Mouse (Mus musculus) ES-E14 (cell line): ENCODE data around the gene Arl4d.

Experiments
- CHD2 ChIP-seq: IDR thresholded peaks from 2 replicates; pipeline ENCODE4 v1.6.1; 2014; ENCODE audit warnings: mild to moderate bottlenecking, low read depth, low read length, inconsistent platforms
- HCFC1 ChIP-seq: IDR thresholded peaks from 2 replicates; pipeline ENCODE4 v1.6.1; 2012; ENCODE audit warnings: low read length, inconsistent platforms, borderline replicate concordance; ENCODE audit not compliant: insufficient read depth
- MAFK ChIP-seq: IDR thresholded peaks from 2 replicates; pipeline ENCODE4 v1.6.1; 2014; ENCODE audit warnings: mild to moderate bottlenecking, low read depth, low read length, inconsistent platforms; ENCODE audit not compliant: insufficient read depth
- ZNF384 ChIP-seq: IDR thresholded peaks from 2 replicates; pipeline ENCODE4 v1.6.1; 2012; ENCODE audit warnings: low read depth, low read length, inconsistent platforms

GRCm38 (mm10) chr11:101657528-101657885, 7.8 kb upstream of the Arl4d start:
- TF ChIP-seq MAFK (no peak), CHD2 (no peak), HCFC1 (no peak), ZNF384 (no peak)
